Mouse (Mus musculus) E14TG2a.4 (cell line): ENCODE measurements at regions not wholly inside any gene's neighbourhood (a gene's known extent, or its start where the extent isn't known, plus 50 kb on each side); places are given as distances from the start of the nearest gene placed in this dataset.

Experiments
- CTCF ChIP-seq: conservative IDR thresholded peaks from 2 replicates; pipeline ENCODE4 v1.5.1; 2014; ENCODE audit warnings: low read length
- POU5F1 ChIP-seq: IDR thresholded peaks from 2 replicates; pipeline ENCODE4 v1.6.1; 2014; ENCODE audit warnings: low read length, borderline replicate concordance

DNA sequence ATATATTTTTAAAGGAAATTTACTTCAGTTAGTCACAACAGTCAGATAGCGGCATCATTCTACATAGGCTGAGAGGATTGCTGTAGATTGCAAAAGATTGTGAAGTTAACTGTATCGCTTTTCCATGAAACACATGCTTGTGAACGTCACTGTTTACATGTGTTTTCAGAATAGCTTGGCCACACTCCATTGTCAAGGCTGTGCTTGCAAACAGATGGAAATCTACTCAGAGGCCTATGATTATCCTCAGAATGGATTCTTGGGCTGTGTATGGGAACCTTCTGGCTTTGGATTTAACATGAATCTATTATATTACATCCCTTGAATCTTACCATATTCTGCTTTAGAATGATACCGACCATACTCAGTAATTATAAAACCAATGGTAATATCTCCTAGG lies 690.1 kb downstream of the Ttll7 start:
- TF ChIP-seq CTCF = no peak
- TF ChIP-seq POU5F1 = no peak
